Mouse (Mus musculus): ENCODE data around the gene Grk5. TPM values are rescaled to one million over a fixed set of nuclear protein-coding genes. Genes with fewer than 3 reads are reported as not detected.

Gene Grk5
- total and polyA plus RNA-seq, 3 experiments = 1.0 to 4.0 (median 2.1) TPM

- H3K27me3 ChIP-seq (ENCODE audit: insufficient read depth, low read length) = peaks cover 5% of the 10 kb centered on the region; the same call in 1 of the 2 replicates
- no peak overlapping the region for H3K4me3 ChIP-seq (ENCODE audit: low read depth, low read length)
- no peak for ATAC-seq (ENCODE audit: extremely low read depth, insufficient number of reproducible peaks, low FRiP score, poor library complexity, severe bottlenecking)
- no peaks in the 10 kb centered on the region for H3K9me3 ChIP-seq (replicated peaks)
- TF ChIP-seq POLR2AphosphoS5 (IDR thresholded peaks at IDR 0.05; ENCODE audit: insufficient replicate concordance, low read depth, low read length) (no peak), TAL1 (conservative IDR thresholded peaks at IDR 0.05; ENCODE audit: low read depth, low read length) (no peak), CTCF (IDR thresholded peaks at IDR 0.05; ENCODE audit: low read depth, low read length) (no peak), GATA2 (IDR thresholded peaks at IDR 0.05; ENCODE audit: borderline replicate concordance, low read depth, low read length) (no peak), GATA1 (IDR thresholded peaks at IDR 0.05; ENCODE audit: borderline replicate concordance, low read length) (no peak)
- no peaks in the 10 kb centered on the region for H3K36me3 ChIP-seq (replicated peaks)
- DNase-seq (ENCODE audit: low spot score) = no peak
- H3K4me1 ChIP-seq (ENCODE audit: insufficient read depth, low read depth, low read length) = no peaks in the 10 kb centered on the region
Observed at GRCm38 (mm10) chr19:60973508-60973907, 84.0 kb downstream of the Grk5 start.

GRCm38 (mm10) chr19:60979581-60979980, 90.0 kb downstream of the Grk5 start:
- no peaks in the 10 kb centered on the region for H3K4me1 ChIP-seq (ENCODE audit: insufficient read depth, low read depth, low read length)
- no peak overlapping the region for H3K4me3 ChIP-seq (ENCODE audit: low read depth, low read length)
- ATAC-seq (ENCODE audit: extremely low read depth, insufficient number of reproducible peaks, low FRiP score, poor library complexity, severe bottlenecking) (no peak), DNase-seq (ENCODE audit: low spot score) (no peak)
- H3K27me3 ChIP-seq (ENCODE audit: insufficient read depth, low read length) = peaks cover 2% of the 10 kb centered on the region; the same call in 1 of the 2 replicates
- H3K9me3 ChIP-seq (replicated peaks) = no peaks in the 10 kb centered on the region
- no peak for TF ChIP-seq GATA2 (IDR thresholded peaks at IDR 0.05; ENCODE audit: borderline replicate concordance, low read depth, low read length)
- H3K36me3 ChIP-seq (replicated peaks) = no peaks in the 10 kb centered on the region

GRCm38 (mm10) chr19:60981391-60981790, 91.8 kb downstream of the Grk5 start:
- Histone ChIP-seq H3K4me1 (ENCODE audit: insufficient read depth, low read depth, low read length) (no peaks in the 10 kb centered on the region), H3K36me3 (replicated peaks) (no peaks in the 10 kb centered on the region), H3K27me3 (ENCODE audit: insufficient read depth, low read length) (peaks cover 2% of the 10 kb centered on the region; the same call in 1 of the 2 replicates), H3K4me3 (ENCODE audit: low read depth, low read length) (no peak overlapping the region), H3K9me3 (replicated peaks) (no peaks in the 10 kb centered on the region)
- no peak for ATAC-seq (ENCODE audit: extremely low read depth, insufficient number of reproducible peaks, low FRiP score, poor library complexity, severe bottlenecking)
- no peak for TF ChIP-seq CTCF (IDR thresholded peaks at IDR 0.05; ENCODE audit: low read depth, low read length)
- no peak for TF ChIP-seq GATA1 (IDR thresholded peaks at IDR 0.05; ENCODE audit: borderline replicate concordance, low read length)
- no peak for DNase-seq (ENCODE audit: low spot score)

GRCm38 (mm10) chr19:60981894-60982293, 92.3 kb downstream of the Grk5 start:
- ATAC-seq (ENCODE audit: extremely low read depth, insufficient number of reproducible peaks, low FRiP score, poor library complexity, severe bottlenecking) = no peak

DNA sequence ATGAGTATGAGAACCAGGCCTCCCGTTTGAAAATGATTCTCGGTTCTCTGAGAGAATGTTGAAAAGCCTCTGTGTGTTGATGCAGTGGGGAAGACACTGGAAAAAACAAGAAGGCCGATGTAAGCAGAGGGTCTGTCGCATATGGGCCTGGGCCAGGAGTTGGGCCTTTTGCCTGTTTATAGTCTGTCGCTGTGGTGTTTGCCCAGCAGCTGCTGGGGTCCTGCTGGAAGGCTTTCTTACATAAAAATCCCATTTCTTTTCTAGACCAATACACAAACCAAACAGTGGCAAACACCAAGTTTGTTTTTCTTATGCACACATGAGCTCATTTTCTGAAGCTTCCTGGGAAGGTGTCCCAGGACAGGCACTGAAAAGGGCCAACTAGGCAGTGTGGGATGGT, 100.2 kb downstream of the Grk5 start:
- H3K9me3 ChIP-seq (replicated peaks) = no peaks in the 10 kb centered on the region
- TF ChIP-seq GATA1 (IDR thresholded peaks at IDR 0.05; ENCODE audit: borderline replicate concordance, low read length) (no peak), POLR2AphosphoS5 (IDR thresholded peaks at IDR 0.05; ENCODE audit: insufficient replicate concordance, low read depth, low read length) (no peak), GATA2 (IDR thresholded peaks at IDR 0.05; ENCODE audit: borderline replicate concordance, low read depth, low read length) (no peak), TAL1 (conservative IDR thresholded peaks at IDR 0.05; ENCODE audit: low read depth, low read length) (no peak), CTCF (IDR thresholded peaks at IDR 0.05; ENCODE audit: low read depth, low read length) (no peak)
- H3K27me3 ChIP-seq (ENCODE audit: insufficient read depth, low read length) = no peaks in the 10 kb centered on the region
- no peaks in the 10 kb centered on the region for H3K36me3 ChIP-seq (replicated peaks)
- no peak for DNase-seq (ENCODE audit: low spot score)
- H3K4me1 ChIP-seq (ENCODE audit: insufficient read depth, low read depth, low read length) = peaks cover 4% of the 10 kb centered on the region
- no peak overlapping the region for H3K4me3 ChIP-seq (ENCODE audit: low read depth, low read length)
- no peak for ATAC-seq (ENCODE audit: extremely low read depth, insufficient number of reproducible peaks, low FRiP score, poor library complexity, severe bottlenecking)

More at GRCm38 (mm10) chr19:60981894-60982293, 92.3 kb downstream of the Grk5 start:
- Histone ChIP-seq H3K9me3 (replicated peaks) (no peaks in the 10 kb centered on the region), H3K27me3 (ENCODE audit: insufficient read depth, low read length) (peaks cover 2% of the 10 kb centered on the region; the same call in 1 of the 2 replicates), H3K4me1 (ENCODE audit: insufficient read depth, low read depth, low read length) (no peaks in the 10 kb centered on the region), H3K4me3 (ENCODE audit: low read depth, low read length) (no peak overlapping the region), H3K36me3 (replicated peaks) (no peaks in the 10 kb centered on the region)
- DNase-seq (ENCODE audit: low spot score) = no peak
- TF ChIP-seq CTCF (IDR thresholded peaks at IDR 0.05; ENCODE audit: low read depth, low read length) (no peak), GATA2 (IDR thresholded peaks at IDR 0.05; ENCODE audit: borderline replicate concordance, low read depth, low read length) (no peak), GATA1 (IDR thresholded peaks at IDR 0.05; ENCODE audit: borderline replicate concordance, low read length) (no peak)

GRCm38 (mm10) chr19:60994214-60994613, 104.7 kb downstream of the Grk5 start:
- no peak for DNase-seq (ENCODE audit: low spot score)

DNA sequence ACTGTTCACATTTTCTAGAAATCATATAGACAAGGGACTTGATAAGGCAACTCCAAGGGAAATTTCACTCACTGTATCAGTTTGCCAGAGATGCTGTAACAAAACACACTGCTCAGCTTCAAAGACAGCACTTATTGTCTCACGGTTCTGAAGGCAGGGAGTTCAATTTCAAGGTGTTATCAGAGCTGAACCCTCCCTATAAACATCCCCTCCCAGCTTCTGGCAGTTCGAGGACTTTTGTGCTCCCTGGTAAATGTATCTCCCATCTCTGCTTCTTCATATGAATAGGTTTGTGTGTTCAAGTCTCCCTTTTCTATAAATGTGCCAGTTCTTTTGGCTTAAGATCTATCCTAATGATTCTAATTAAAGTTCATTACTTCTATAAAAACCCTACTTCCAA, 105.3 kb downstream of the Grk5 start:
- Histone ChIP-seq H3K4me3 (ENCODE audit: low read depth, low read length) (no peak overlapping the region), H3K9me3 (replicated peaks) (no peaks in the 10 kb centered on the region), H3K27me3 (ENCODE audit: insufficient read depth, low read length) (no peaks in the 10 kb centered on the region), H3K4me1 (ENCODE audit: insufficient read depth, low read depth, low read length) (peaks cover 6% of the 10 kb centered on the region), H3K36me3 (replicated peaks) (no peaks in the 10 kb centered on the region)
- ATAC-seq (ENCODE audit: extremely low read depth, insufficient number of reproducible peaks, low FRiP score, poor library complexity, severe bottlenecking) (no peak), DNase-seq (ENCODE audit: low spot score) (no peak)
- no peak for TF ChIP-seq GATA2 (IDR thresholded peaks at IDR 0.05; ENCODE audit: borderline replicate concordance, low read depth, low read length)
- no peak for TF ChIP-seq TAL1 (conservative IDR thresholded peaks at IDR 0.05; ENCODE audit: low read depth, low read length)
- no peak for TF ChIP-seq POLR2AphosphoS5 (IDR thresholded peaks at IDR 0.05; ENCODE audit: insufficient replicate concordance, low read depth, low read length)
- no peak for TF ChIP-seq GATA1 (IDR thresholded peaks at IDR 0.05; ENCODE audit: borderline replicate concordance, low read length)

More at GRCm38 (mm10) chr19:60994214-60994613, 104.7 kb downstream of the Grk5 start:
- TF ChIP-seq CTCF (IDR thresholded peaks at IDR 0.05; ENCODE audit: low read depth, low read length) = no peak
- TF ChIP-seq POLR2AphosphoS5 (IDR thresholded peaks at IDR 0.05; ENCODE audit: insufficient replicate concordance, low read depth, low read length) = no peak
- no peak for TF ChIP-seq GATA2 (IDR thresholded peaks at IDR 0.05; ENCODE audit: borderline replicate concordance, low read depth, low read length)
- no peak; the same call in 1 of the 2 replicates for TF ChIP-seq TAL1 (conservative IDR thresholded peaks at IDR 0.05; ENCODE audit: low read depth, low read length)
- TF ChIP-seq GATA1 (IDR thresholded peaks at IDR 0.05; ENCODE audit: borderline replicate concordance, low read length) = no peak
- peak; percentile 60 for ATAC-seq (ENCODE audit: extremely low read depth, insufficient number of reproducible peaks, low FRiP score, poor library complexity, severe bottlenecking)
- H3K27me3 ChIP-seq (ENCODE audit: insufficient read depth, low read length) = no peaks in the 10 kb centered on the region
- H3K4me1 ChIP-seq (ENCODE audit: insufficient read depth, low read depth, low read length) = peaks cover 4% of the 10 kb centered on the region
- no peaks in the 10 kb centered on the region for H3K36me3 ChIP-seq (replicated peaks)
- no peaks in the 10 kb centered on the region for H3K9me3 ChIP-seq (replicated peaks)
- no peak overlapping the region for H3K4me3 ChIP-seq (ENCODE audit: low read depth, low read length)
